Mouse (Mus musculus): Measurements from ENCODE around the gene T. TPM values are rescaled to one million over a fixed set of nuclear protein-coding genes. Genes with fewer than 3 reads are reported as not detected.

Gene T
- polyA plus RNA-seq, 1 experiment from 2014 or later = 0.12 TPM

GRCm38 (mm10) chr17:8436184-8436583 is 2.0 kb downstream of the T start:
- WGBS = 20% methylated on average over 7 of the region's 7 CpGs
- Histone ChIP-seq H3K27me3 (peaks cover 92% of the 10 kb centered on the region), H3K9me3 (no peaks in the 10 kb centered on the region), H3K36me3 (no peaks in the 10 kb centered on the region), H3K9ac (no peak overlapping the region), H3K4me1 (replicated peaks) (peaks cover 23% of the 10 kb centered on the region), H3K4me3 (no peak overlapping the region), H3K4me2 (no peak overlapping the region), H3K27ac (replicated peaks) (no peak overlapping the region)
- no peak for ATAC-seq (ENCODE audit: low FRiP score, low read depth)

GRCm38 (mm10) chr17:8444062-8444461 is 9.8 kb downstream of the T start:
- H3K4me1 ChIP-seq (replicated peaks) = no peaks in the 10 kb centered on the region
- H3K27me3 ChIP-seq = peaks cover 13% of the 10 kb centered on the region
- no peak for ATAC-seq (ENCODE audit: low FRiP score, low read depth)
- H3K4me3 ChIP-seq = no peak overlapping the region
- H3K27ac ChIP-seq (replicated peaks) = no peak overlapping the region
- no peak overlapping the region for H3K9ac ChIP-seq
- WGBS = 58% methylated on average over 3 of the region's 3 CpGs
- H3K4me2 ChIP-seq = no peak overlapping the region
- H3K9me3 ChIP-seq = no peaks in the 10 kb centered on the region
- H3K36me3 ChIP-seq = no peaks in the 10 kb centered on the region

- no peak for ATAC-seq (ENCODE audit: low FRiP score, low read depth)
- no peaks in the 10 kb centered on the region for H3K4me1 ChIP-seq (replicated peaks)
- no peak overlapping the region for H3K4me2 ChIP-seq
- H3K9me3 ChIP-seq = no peaks in the 10 kb centered on the region
- no peaks in the 10 kb centered on the region for H3K36me3 ChIP-seq
- no peak overlapping the region for H3K4me3 ChIP-seq
- no peak overlapping the region for H3K27ac ChIP-seq (replicated peaks)
- 19% methylated on average over 9 of the region's 9 CpGs for WGBS
- H3K27me3 ChIP-seq = no peaks in the 10 kb centered on the region
- H3K9ac ChIP-seq = no peak overlapping the region
These were observed 13.5 kb downstream of the T start for GRCm38 (mm10) chr17:8447676-8448192.

GRCm38 (mm10) chr17:8448324-8448723 is 14.1 kb downstream of the T start:
- Histone ChIP-seq H3K4me2 (no peak overlapping the region), H3K4me1 (replicated peaks) (no peaks in the 10 kb centered on the region), H3K4me3 (no peak overlapping the region), H3K36me3 (no peaks in the 10 kb centered on the region), H3K9me3 (no peaks in the 10 kb centered on the region), H3K27me3 (no peaks in the 10 kb centered on the region), H3K9ac (no peak overlapping the region), H3K27ac (replicated peaks) (no peak overlapping the region)
- 76% methylated on average over 3 of the region's 3 CpGs for WGBS
- ATAC-seq (ENCODE audit: low FRiP score, low read depth) = no peak

- Histone ChIP-seq H3K9me3 (no peaks in the 10 kb centered on the region), H3K27me3 (no peaks in the 10 kb centered on the region), H3K4me1 (replicated peaks) (peaks cover 8% of the 10 kb centered on the region; the same call in 1 of the 2 replicates), H3K27ac (replicated peaks) (no peak overlapping the region), H3K4me2 (no peak overlapping the region), H3K9ac (no peak overlapping the region), H3K36me3 (no peaks in the 10 kb centered on the region), H3K4me3 (no peak overlapping the region)
- no peak for ATAC-seq (ENCODE audit: low FRiP score, low read depth)
- WGBS = 66% methylated on average over 6 of the region's 6 CpGs
These were observed 21.0 kb downstream of the T start for GRCm38 (mm10) chr17:8455196-8455595.

GRCm38 (mm10) chr17:8455601-8456000 is 21.4 kb downstream of the T start:
- Histone ChIP-seq H3K36me3 (no peaks in the 10 kb centered on the region), H3K27me3 (no peaks in the 10 kb centered on the region), H3K4me2 (no peak overlapping the region), H3K27ac (replicated peaks) (no peak overlapping the region), H3K4me1 (replicated peaks) (peaks cover 8% of the 10 kb centered on the region; the same call in 1 of the 2 replicates), H3K9ac (no peak overlapping the region), H3K4me3 (no peak overlapping the region), H3K9me3 (no peaks in the 10 kb centered on the region)
- ATAC-seq (ENCODE audit: low FRiP score, low read depth) = no peak
- 71% methylated on average over 7 of the region's 7 CpGs for WGBS

- Histone ChIP-seq H3K4me3 (no peak overlapping the region), H3K27ac (replicated peaks) (peak overlapping the region; percentile 71), H3K36me3 (no peaks in the 10 kb centered on the region), H3K4me1 (replicated peaks) (peaks cover 8% of the 10 kb centered on the region; the same call in 1 of the 2 replicates), H3K27me3 (no peaks in the 10 kb centered on the region), H3K9me3 (no peaks in the 10 kb centered on the region), H3K4me2 (no peak overlapping the region), H3K9ac (no peak overlapping the region)
- ATAC-seq (ENCODE audit: low FRiP score, low read depth) = peak; percentile 56; the same call in 1 of the 2 replicates
- 22% methylated on average over 9 of the region's 9 CpGs for WGBS
These were observed 22.7 kb downstream of the T start for GRCm38 (mm10) chr17:8456856-8457460.

GRCm38 (mm10) chr17:8461568-8461967 is 27.3 kb downstream of the T start:
- H3K4me2 ChIP-seq = no peak overlapping the region
- 4% methylated on average over 4 of the region's 4 CpGs for WGBS

GRCm38 (mm10) chr17:8463482-8464128 is 29.4 kb downstream of the T start:
- Histone ChIP-seq H3K27me3 (peaks cover 3% of the 10 kb centered on the region; the same call in 1 of the 2 replicates), H3K9me3 (no peaks in the 10 kb centered on the region), H3K27ac (replicated peaks) (no peak overlapping the region), H3K9ac (no peak overlapping the region), H3K4me2 (no peak overlapping the region), H3K36me3 (no peaks in the 10 kb centered on the region), H3K4me3 (no peak overlapping the region), H3K4me1 (replicated peaks) (0 out of 2 replicates have a peak, but pooled peaks cover 5% of the 10 kb centered on the region)
- peak; percentile 63; the same call in 1 of the 2 replicates for ATAC-seq (ENCODE audit: low FRiP score, low read depth)
- 24% methylated on average over 9 of the region's 9 CpGs for WGBS

More at GRCm38 (mm10) chr17:8461568-8461967, 27.3 kb downstream of the T start:
- no peaks in the 10 kb centered on the region for H3K36me3 ChIP-seq
- H3K27me3 ChIP-seq = peaks cover 3% of the 10 kb centered on the region; the same call in 1 of the 2 replicates
- no peaks in the 10 kb centered on the region for H3K9me3 ChIP-seq
- no peak for ATAC-seq (ENCODE audit: low FRiP score, low read depth)
- H3K4me1 ChIP-seq (replicated peaks) = peaks cover 9% of the 10 kb centered on the region; the same call in 1 of the 2 replicates
- no peak overlapping the region for H3K4me3 ChIP-seq
- H3K9ac ChIP-seq = no peak overlapping the region
- no peak overlapping the region for H3K27ac ChIP-seq (replicated peaks)

- Histone ChIP-seq H3K9me3 (no peaks in the 10 kb centered on the region), H3K9ac (no peak overlapping the region), H3K4me3 (no peak overlapping the region), H3K27ac (replicated peaks) (no peak overlapping the region), H3K36me3 (no peaks in the 10 kb centered on the region), H3K4me2 (no peak overlapping the region), H3K4me1 (replicated peaks) (peaks cover 8% of the 10 kb centered on the region; the same call in 1 of the 2 replicates), H3K27me3 (peaks cover 3% of the 10 kb centered on the region; the same call in 1 of the 2 replicates)
- 85% methylated on average over 3 of the region's 3 CpGs for WGBS
- ATAC-seq (ENCODE audit: low FRiP score, low read depth) = no peak
These were observed 33.5 kb downstream of the T start for GRCm38 (mm10) chr17:8467771-8468170.

- Histone ChIP-seq H3K9ac (no peak overlapping the region), H3K4me2 (no peak overlapping the region), H3K4me3 (no peak overlapping the region), H3K4me1 (replicated peaks) (peaks cover 6% of the 10 kb centered on the region; the same call in 1 of the 2 replicates), H3K36me3 (no peaks in the 10 kb centered on the region), H3K9me3 (no peaks in the 10 kb centered on the region), H3K27ac (replicated peaks) (no peak overlapping the region), H3K27me3 (no peaks in the 10 kb centered on the region; the same call in 1 of the 2 replicates)
- ATAC-seq (ENCODE audit: low FRiP score, low read depth) = peak; percentile 90
- WGBS = 16% methylated on average over 19 of the region's 19 CpGs
These were observed 34.6 kb downstream of the T start for GRCm38 (mm10) chr17:8468716-8469344.

- Histone ChIP-seq H3K4me3 (no peak overlapping the region), H3K36me3 (no peaks in the 10 kb centered on the region), H3K27me3 (no peaks in the 10 kb centered on the region), H3K4me1 (replicated peaks) (no peaks in the 10 kb centered on the region), H3K9me3 (no peaks in the 10 kb centered on the region), H3K4me2 (no peak overlapping the region), H3K9ac (no peak overlapping the region), H3K27ac (replicated peaks) (no peak overlapping the region)
- ATAC-seq (ENCODE audit: low FRiP score, low read depth) = no peak
- WGBS = 84% methylated on average over 3 of the region's 3 CpGs
These were observed 44.3 kb downstream of the T start for GRCm38 (mm10) chr17:8478554-8478953.
